Mouse (Mus musculus): ENCODE measurements around the gene Rnf103.

DNA sequence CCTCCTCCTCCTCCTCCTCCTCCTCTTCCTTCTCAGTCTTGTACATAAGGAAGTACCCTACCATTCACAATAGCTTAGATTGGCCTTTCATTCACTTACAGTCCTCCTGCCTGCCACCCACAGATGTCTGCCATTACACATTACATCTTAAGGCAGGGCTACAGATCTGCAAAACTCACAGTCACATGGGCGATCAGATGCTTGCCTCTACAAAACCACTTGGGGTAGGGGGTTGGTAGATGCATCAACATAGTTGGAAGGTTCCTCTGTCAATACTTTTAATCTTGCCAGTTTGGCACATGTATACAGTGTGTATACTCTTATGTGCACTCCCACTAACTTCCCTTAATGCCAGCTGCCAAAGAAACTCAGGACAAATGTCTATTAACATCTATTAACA is 13.6 kb upstream of the Rnf103 start:
- TF ChIP-seq CTCF (IDR thresholded peaks at IDR 0.05; ENCODE audit: low read depth, low read length) (no peak), POLR2A (IDR thresholded peaks at IDR 0.05; ENCODE audit: insufficient read depth, low read length) (no peak), EP300 (IDR thresholded peaks at IDR 0.05; ENCODE audit: insufficient read depth, low read depth, low read length) (no peak)
